ENCODE assay signal across 14 mouse cellular contexts in genomic region chr10:26780581-26780980, GRCm38 (mm10). TPM values are rescaled to one million over a fixed set of nuclear protein-coding genes. Genes with fewer than 3 reads are reported as not detected.
A peak's percentile ranks its signal among the peaks of the same experiment; 100 is the strongest.
DNase-seq lines count a peak whose midpoint lies in the region; ATAC-seq and TF ChIP-seq lines count a peak whose summit lies in the region.
"Had no signal": no experiment of that assay in that cellular context is flagged by ENCODE, and none has a peak within 500 bp of the region (broad histone marks: within the 10 kb centered on the region; RNA-seq: fewer than 3 reads in every experiment).

No protein-coding gene starts in this region.

- no peaks in the 10 kb centered on the region for H3K36me3 ChIP-seq in liver, postnatal 0 days (replicated peaks; ENCODE audit: insufficient read depth, low read length)
- H3K36me3 ChIP-seq in MEL (ENCODE audit: control insufficient read depth in 1 of 2, insufficient read depth in 2 of 2, low read length in 2 of 2), result peaks cover 0 to 22% of the 10 kb centered on the region in 2 experiments; a peak in 2 of 4 replicates
- no peaks in the 10 kb centered on the region for H3K36me3 ChIP-seq in stomach, embryonic 15.5 days
- H3K36me3 ChIP-seq in hindbrain, embryonic 10.5 days, result no peaks in the 10 kb centered on the region
- H3K36me3 ChIP-seq: neural tube, embryonic 13.5 days had no signal

- H3K4me1 ChIP-seq in liver, postnatal 0 days (ENCODE audit: insufficient read depth), result peaks cover 11% of the 10 kb centered on the region; the same call in 1 of the 2 replicates
- H3K4me1 ChIP-seq in MEL (ENCODE audit: control insufficient read depth in 1 of 2, insufficient read depth in 2 of 2, low read length in 2 of 2), result peaks cover 17 to 20% of the 10 kb centered on the region in 2 experiments
- 0 out of 2 replicates have a peak, but pooled peaks cover 8% of the 10 kb centered on the region for H3K4me1 ChIP-seq in stomach, embryonic 15.5 days
- H3K4me1 ChIP-seq in hindbrain, embryonic 10.5 days (replicated peaks), result no peaks in the 10 kb centered on the region
- H3K4me1 ChIP-seq: neural tube, embryonic 13.5 days had no signal

- TF ChIP-seq RAD21 in MEL (IDR thresholded peaks at IDR 0.05; ENCODE audit: low read depth, low read length), result no peak

- H3K4me3 ChIP-seq in liver, postnatal 0 days (ENCODE audit: low read depth, low read length), result no peak overlapping the region
- H3K4me3 ChIP-seq in MEL (ENCODE audit: control insufficient read depth in 1 of 2, insufficient read depth in 1 of 2, low read depth in 2 of 2, low read length in 2 of 2), result peak overlapping the region; percentile 40 to 44
- H3K4me3 ChIP-seq in stomach, embryonic 15.5 days (replicated peaks), result no peak overlapping the region
- H3K4me3 ChIP-seq in hindbrain, embryonic 10.5 days, result no peak overlapping the region
- H3K4me3 ChIP-seq: neural tube, embryonic 13.5 days had no signal

- TF ChIP-seq EP300 in liver, postnatal 0 days (IDR thresholded peaks at IDR 0.05; ENCODE audit: low read depth), result no peak
- TF ChIP-seq EP300 in MEL (IDR thresholded peaks at IDR 0.05; ENCODE audit: low read depth in 1 of 2, low read length in 2 of 2), result peak; percentile 51 to 76; a peak in 2 of 4 replicates

- 36% methylated on average over 3 of the region's 3 CpGs for WGBS in liver, postnatal 0 days (ENCODE audit: insufficient replicate concordance)
- 17% methylated on average over 3 of the region's 3 CpGs for WGBS in stomach, embryonic 15.5 days
- WGBS in hindbrain, embryonic 10.5 days, result 80% methylated on average over 3 of the region's 3 CpGs

- peak overlapping the region; percentile 55 for H3K27ac ChIP-seq in liver, postnatal 0 days (ENCODE audit: low read depth)
- H3K27ac ChIP-seq in MEL (ENCODE audit: control insufficient read depth, low read depth, low read length), result peak overlapping the region; percentile 68
- H3K27ac ChIP-seq in stomach, embryonic 15.5 days, result peak overlapping the region; percentile 63; the same call in 1 of the 2 replicates
- H3K27ac ChIP-seq in hindbrain, embryonic 10.5 days, result no peak overlapping the region
- H3K27ac ChIP-seq: neural tube, embryonic 13.5 days had no signal

- TF ChIP-seq POLR2A in MEL (IDR thresholded peaks at IDR 0.05; ENCODE audit: control insufficient read depth in 1 of 2, insufficient read depth in 1 of 2, low read depth in 1 of 2, low read length in 2 of 2, poor library complexity in 1 of 2), result no peak

- no peak overlapping the region for H3K9ac ChIP-seq in liver, postnatal 0 days (replicated peaks)
- H3K9ac ChIP-seq in MEL (ENCODE audit: control insufficient read depth, low read depth, low read length, poor library complexity, severe bottlenecking), result peak overlapping the region; percentile 59
- H3K9ac ChIP-seq in stomach, embryonic 15.5 days, result no peak overlapping the region
- H3K9ac ChIP-seq: forebrain, postnatal 0 days; neural tube, embryonic 13.5 days had no signal

- no peaks in the 10 kb centered on the region for H3K79me2 ChIP-seq in MEL (ENCODE audit: control insufficient read depth, insufficient read depth, low read length, poor library complexity)

- peak overlapping the region; percentile 32 for H3K4me2 ChIP-seq in liver, postnatal 0 days (ENCODE audit: low read depth, low read length)
- no peak overlapping the region for H3K4me2 ChIP-seq in stomach, embryonic 15.5 days
- H3K4me2 ChIP-seq: neural tube, embryonic 13.5 days had no signal

- H3K9me3 ChIP-seq in liver, postnatal 0 days (ENCODE audit: low read length), result no peaks in the 10 kb centered on the region
- H3K9me3 ChIP-seq in MEL (replicated peaks; ENCODE audit: insufficient read depth, low read length), result no peaks in the 10 kb centered on the region
- no peaks in the 10 kb centered on the region for H3K9me3 ChIP-seq in stomach, embryonic 15.5 days
- H3K9me3 ChIP-seq in hindbrain, embryonic 10.5 days, result no peaks in the 10 kb centered on the region
- H3K9me3 ChIP-seq: neural tube, embryonic 13.5 days had no signal

- no peak for TF ChIP-seq CTCF in liver, postnatal 0 days (IDR thresholded peaks at IDR 0.05; ENCODE audit: low read depth)
- no peak for TF ChIP-seq CTCF in MEL (IDR thresholded peaks at IDR 0.05 in 2 of 3, conservative IDR thresholded peaks at IDR 0.05 in 1 of 3; ENCODE audit: control insufficient read depth in 1 of 3, insufficient read depth in 1 of 3, low read depth in 2 of 3, low read length in 3 of 3, poor library complexity in 1 of 3, severe bottlenecking in 1 of 3)

- no peak for DNase-seq in liver, postnatal 0 days
- DNase-seq in liver, result no peak
- peak; percentile 64 for DNase-seq in MEL (ENCODE audit: low read depth, low spot score)
- no peak for DNase-seq in hindbrain, embryonic 10.5 days (ENCODE audit: low spot score)
- DNase-seq: cerebellum, adult 11-12 months; forebrain, postnatal 0 days; gastrocnemius, postnatal 14 days; lung, adult 2 months; thymus, postnatal 4 days had no signal

- no peaks in the 10 kb centered on the region for H3K27me3 ChIP-seq in liver, postnatal 0 days (ENCODE audit: insufficient read depth, low read length)
- no peaks in the 10 kb centered on the region for H3K27me3 ChIP-seq in MEL (ENCODE audit: control insufficient read depth in 1 of 2, insufficient read depth in 2 of 2, low read length in 2 of 2)
- no peaks in the 10 kb centered on the region for H3K27me3 ChIP-seq in stomach, embryonic 15.5 days (replicated peaks)
- no peaks in the 10 kb centered on the region for H3K27me3 ChIP-seq in hindbrain, embryonic 10.5 days (ENCODE audit: insufficient read depth, poor library complexity, severe bottlenecking)
- H3K27me3 ChIP-seq: neural tube, embryonic 13.5 days had no signal

- no peak for ATAC-seq in liver, postnatal 0 days
- peak; percentile 51 to 57 for ATAC-seq in hematopoietic stem cell, adult 5-6 weeks (replicated peaks in 1 of 2; ENCODE audit: insufficient read depth in 1 of 2, low FRiP score in 2 of 2, low TSS enrichment in 1 of 2, low read depth in 1 of 2, poor library complexity in 2 of 2, severe bottlenecking in 2 of 2)
- no peak for ATAC-seq in stomach, embryonic 15.5 days (ENCODE audit: insufficient read depth, low FRiP score, low read depth)
- ATAC-seq in activated CD4-positive, CD25-positive, alpha-beta regulatory T cell, adult 4 months, result no peak
- ATAC-seq: forebrain, postnatal 0 days; midbrain, embryonic 16.5 days had no signal

TF ChIP-seq in MEL, 35 proteins besides CTCF, POLR2A, EP300 and RAD21:
- TF ChIP-seq HCFC1 (IDR thresholded peaks at IDR 0.05; ENCODE audit: low read depth, low read length), result peak; percentile 34; the same call in 1 of the 2 replicates
- no peak for TF ChIP-seq GABPA (IDR thresholded peaks at IDR 0.05; ENCODE audit: low read depth, low read length)
- TF ChIP-seq ZKSCAN1 (IDR thresholded peaks at IDR 0.05; ENCODE audit: low read depth, low read length), result no peak
- no peak for TF ChIP-seq MXI1 (IDR thresholded peaks at IDR 0.05; ENCODE audit: low read depth, low read length)
- peak; percentile 93 for TF ChIP-seq ETS1 (IDR thresholded peaks at IDR 0.05; ENCODE audit: low read depth, low read length)
- TF ChIP-seq POLR2AphosphoS5 (IDR thresholded peaks at IDR 0.05; ENCODE audit: borderline replicate concordance, low read depth, low read length), result no peak
- TF ChIP-seq TCF12 (IDR thresholded peaks at IDR 0.05; ENCODE audit: low read depth, low read length), result peak; percentile 31; the same call in 1 of the 2 replicates
- no peak for TF ChIP-seq KAT2A (conservative IDR thresholded peaks at IDR 0.05; ENCODE audit: low read depth, low read length)
- TF ChIP-seq NRF1 (IDR thresholded peaks at IDR 0.05; ENCODE audit: insufficient read depth, low read depth, low read length, poor library complexity, severe bottlenecking), result no peak
- no peak for TF ChIP-seq ZNF384 (IDR thresholded peaks at IDR 0.05; ENCODE audit: low read depth, low read length)
- TF ChIP-seq ZC3H11A (IDR thresholded peaks at IDR 0.05; ENCODE audit: low read depth, low read length), result no peak
- no peak; the same call in 1 of the 2 replicates for TF ChIP-seq NELFE (IDR thresholded peaks at IDR 0.05; ENCODE audit: low read depth, low read length)
- TF ChIP-seq RCOR1 (IDR thresholded peaks at IDR 0.05; ENCODE audit: low read depth, low read length), result peak; percentile 6; the same call in 1 of the 2 replicates
- no peak for TF ChIP-seq MAZ (IDR thresholded peaks at IDR 0.05; ENCODE audit: low read depth, low read length)
- TF ChIP-seq ELF1 (IDR thresholded peaks at IDR 0.05; ENCODE audit: low read depth, low read length), result peak; percentile 73; the same call in 1 of the 2 replicates
- peak; percentile 74 for TF ChIP-seq SIN3A (IDR thresholded peaks at IDR 0.05; ENCODE audit: low read length)
- TF ChIP-seq GATA1 (IDR thresholded peaks at IDR 0.05; ENCODE audit: low read depth, low read length), result peak; percentile 51; the same call in 1 of the 2 replicates
- TF ChIP-seq MAX (IDR thresholded peaks at IDR 0.05; ENCODE audit: low read length), result 0 out of 2 replicates have a peak, but pooled peaks have one; percentile 10
- TF ChIP-seq POLR2AphosphoS2 (IDR thresholded peaks at IDR 0.05; ENCODE audit: low read length), result no peak
- no peak for TF ChIP-seq JUND (IDR thresholded peaks at IDR 0.05; ENCODE audit: low read depth, low read length)
- no peak for TF ChIP-seq UBTF (IDR thresholded peaks at IDR 0.05; ENCODE audit: borderline replicate concordance, insufficient read depth, low read depth, low read length)
- TF ChIP-seq USF1 (IDR thresholded peaks at IDR 0.05; ENCODE audit: low read depth, low read length), result no peak
- peak; percentile 51; the same call in 1 of the 2 replicates for TF ChIP-seq MAFK (IDR thresholded peaks at IDR 0.05; ENCODE audit: borderline replicate concordance, low read depth, low read length)

RNA-seq across cellular contexts. Expression of gene Arhgap18, which starts 27.4 kb away (rescaled TPM):
- polyA plus RNA-seq in liver, postnatal 0 days (2015; fragmentation: Nextera tagmentation; extraction: Ambion mirVana), result 8.5 and 8.9 TPM in 2 replicates
- 3.4 and 4.4 TPM in 2 replicates for total RNA-seq in MEL (2012; rRNA removed)
- 1 to 10 TPM in 1 of 2 experiments, not detected in 1; 4.4 TPM for polyA plus RNA-seq in MEL (2012; ENCODE audit: insufficient read depth in 1 of 2, insufficient read length in 2 of 2, low read depth in 1 of 2, low replicate concordance in 2 of 2, missing spikeins in 1 of 2)
- total RNA-seq in hematopoietic stem cell, adult 5-6 weeks (2017), result 95.5 and 114 TPM in 2 replicates
- polyA plus RNA-seq in stomach, embryonic 15.5 days (2015; fragmentation: Nextera tagmentation; extraction: Ambion mirVana), result 35.6 and 42.8 TPM in 2 replicates
- 10 to 100 TPM; 34.7 to 37.5 TPM for polyA plus RNA-seq in activated CD4-positive, CD25-positive, alpha-beta regulatory T cell, adult 4 months (2017; shearing (Covaris generic))
- polyA plus RNA-seq in hindbrain, embryonic 10.5 days (2016; fragmentation: Nextera tagmentation; extraction: Ambion mirVana), result 10.0 and 10.9 TPM in 2 replicates

Comparison
In these comparisons a context has a peak if more than half of its experiments do, and no peak if none do; other contexts are left out.
1. ATAC-seq: peak in hematopoietic stem cell, adult 5-6 weeks (2 of 2); none in liver, postnatal 0 days (single experiment), stomach, embryonic 15.5 days (single experiment) and activated CD4-positive, CD25-positive, alpha-beta regulatory T cell, adult 4 months (single experiment).
2. H3K4me3 ChIP-seq: peak in MEL (2 of 2); none in liver, postnatal 0 days (single experiment), stomach, embryonic 15.5 days (single experiment) and hindbrain, embryonic 10.5 days (single experiment).